Mouse (Mus musculus) kidney, adult 8-10 months (tissue): Measurements from ENCODE around the gene Fbxl7.

ENCODE experiments used
- DNase-seq, 2 experiments: peaks; one replicate each; pipeline ENCODE4 v3.0.0; 2022

Fbxl7 gene

DNA sequence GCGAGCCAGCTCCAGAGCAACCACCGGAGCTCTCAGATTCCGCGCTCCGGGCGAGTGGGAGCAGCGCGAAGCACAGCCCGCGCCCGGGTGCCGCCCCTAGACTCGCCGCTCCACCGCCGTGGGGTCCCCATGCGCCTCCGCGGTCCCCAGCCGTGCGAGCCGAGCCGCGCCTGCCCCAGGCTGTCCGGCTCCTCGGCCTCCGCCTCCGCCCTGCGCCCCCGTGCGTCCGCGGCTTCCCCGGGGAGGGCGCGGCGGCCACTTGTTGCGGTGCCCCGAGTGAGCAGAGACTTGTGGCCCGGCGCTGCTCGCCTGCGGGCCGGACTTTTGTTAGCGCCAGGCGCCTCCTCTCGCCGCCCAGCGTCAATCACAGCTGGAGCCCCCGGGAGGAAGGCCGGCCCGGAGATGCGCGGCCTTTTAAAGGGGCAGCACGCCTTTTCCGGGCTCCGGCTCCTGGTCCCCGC, at the start of gene Fbxl7:
Gene Fbxl7, minus strand, starts transcription at position 330 of the 461 bp plus-strand sequence.
- peak; percentile 74 to 75 for DNase-seq

DNA sequence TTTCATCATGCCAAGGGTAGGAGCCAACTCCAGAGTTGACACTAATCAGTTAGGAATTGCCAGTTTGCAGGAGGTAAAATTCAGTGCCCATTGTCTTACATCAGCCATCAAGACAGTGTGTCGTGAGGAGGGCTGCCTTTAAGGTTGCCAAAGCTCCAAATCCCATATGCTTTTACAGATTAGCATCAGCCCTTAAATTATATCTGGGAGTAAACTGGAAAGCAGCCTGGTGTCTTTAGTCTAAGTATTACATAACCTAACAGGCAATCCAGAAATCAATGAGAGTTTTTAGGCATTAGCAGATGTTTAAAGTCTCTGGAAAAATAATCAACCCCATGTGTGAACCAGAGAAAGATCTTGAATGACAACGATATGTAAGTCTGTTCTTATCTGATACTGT, 26.6 kb upstream of the Fbxl7 start:
- DNase-seq, result no peak

DNA sequence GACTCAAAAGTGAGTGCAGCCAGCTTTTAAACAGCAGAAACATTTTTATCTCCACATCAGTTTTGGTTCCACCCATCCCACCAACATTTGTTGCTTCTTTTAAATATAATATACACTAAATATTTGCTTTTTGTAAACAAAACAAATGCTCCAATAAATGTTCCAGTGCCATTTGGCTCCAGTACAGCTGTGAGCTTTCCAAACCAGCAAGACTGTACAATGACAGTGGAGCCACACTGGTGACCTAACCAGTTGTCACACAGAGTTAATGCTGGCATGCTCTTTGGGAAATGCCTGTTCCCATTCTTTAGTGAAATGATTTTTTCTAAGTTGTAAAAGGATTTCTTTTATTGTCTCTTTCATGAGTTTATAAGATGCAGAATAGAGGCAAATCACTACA, 18.0 kb upstream of the Fbxl7 start:
- DNase-seq, result no peak

DNA sequence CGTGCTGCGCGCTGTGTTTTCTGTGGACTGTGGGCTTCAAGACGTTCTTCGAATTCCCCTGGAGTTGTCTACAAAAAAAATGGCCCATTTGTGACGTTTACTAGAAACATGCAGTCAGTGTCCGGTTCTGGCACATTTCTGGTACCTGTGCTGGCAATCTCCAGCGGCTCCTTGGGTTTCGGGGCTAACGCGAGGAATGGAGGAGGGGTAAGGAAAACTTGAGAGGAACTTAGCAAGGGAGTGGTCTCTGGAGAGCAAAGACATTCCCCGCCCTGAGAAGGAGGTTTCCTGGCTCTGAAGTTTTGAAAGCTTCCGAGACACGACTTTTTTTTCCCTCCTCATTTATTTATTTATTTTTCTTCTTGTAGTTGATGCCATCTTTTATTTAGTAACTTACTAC, 381 bp upstream of the Fbxl7 start:
- DNase-seq, result no peak

DNA sequence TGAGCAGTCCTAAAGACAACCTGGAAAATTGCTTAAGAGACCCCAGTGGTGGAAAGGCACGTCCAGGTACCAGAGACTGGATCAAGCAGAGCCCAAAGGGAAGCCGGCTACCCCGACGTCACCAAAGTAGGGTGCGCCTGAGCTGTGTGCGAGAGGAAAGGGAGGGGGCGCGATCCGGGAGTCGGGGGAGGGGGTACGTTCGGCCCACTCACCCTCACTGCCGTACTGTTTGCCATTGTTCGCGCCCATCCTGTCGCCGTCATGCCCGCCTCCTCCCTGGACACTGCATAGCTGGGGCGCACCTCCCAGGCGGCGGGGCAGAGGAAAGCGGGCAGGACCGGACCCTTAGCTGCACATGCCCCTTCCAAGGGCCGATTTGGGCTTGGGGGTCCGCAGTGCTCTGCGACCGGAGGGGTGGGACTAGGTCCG, 565 bp downstream of the Fbxl7 start:
- DNase-seq, result peak; percentile 5 to 14

DNA sequence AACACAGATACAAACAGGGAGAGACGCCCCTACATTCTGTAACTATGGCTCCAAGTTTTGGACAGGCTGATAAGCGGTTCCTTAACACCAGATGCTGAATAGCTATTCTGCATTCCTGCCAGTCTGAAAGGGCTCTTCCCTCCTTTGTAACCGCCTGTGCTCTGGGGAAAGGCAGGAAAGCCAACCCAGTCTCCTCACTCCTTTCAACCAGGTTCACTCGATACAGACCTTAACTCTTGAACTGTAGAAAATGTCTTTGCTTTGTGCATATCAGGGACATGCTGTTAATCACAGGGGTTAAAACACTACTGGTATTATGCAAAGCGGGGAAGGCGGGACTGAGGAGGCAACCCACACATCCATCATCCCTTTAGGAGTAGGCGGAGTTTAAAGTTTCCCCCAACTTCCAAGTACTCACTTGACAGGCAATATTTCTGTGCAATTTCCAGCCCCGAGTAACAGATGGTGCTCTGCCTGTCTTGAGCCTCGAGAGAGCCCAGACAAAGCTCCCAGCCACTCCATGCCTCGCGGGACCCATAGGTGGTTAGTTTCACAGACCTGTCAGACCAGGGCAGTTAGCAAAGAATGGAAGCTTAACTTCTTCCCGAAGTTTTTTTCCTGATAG, 1.2 kb downstream of the Fbxl7 start:
- DNase-seq, result peak; percentile 14 to 41

DNA sequence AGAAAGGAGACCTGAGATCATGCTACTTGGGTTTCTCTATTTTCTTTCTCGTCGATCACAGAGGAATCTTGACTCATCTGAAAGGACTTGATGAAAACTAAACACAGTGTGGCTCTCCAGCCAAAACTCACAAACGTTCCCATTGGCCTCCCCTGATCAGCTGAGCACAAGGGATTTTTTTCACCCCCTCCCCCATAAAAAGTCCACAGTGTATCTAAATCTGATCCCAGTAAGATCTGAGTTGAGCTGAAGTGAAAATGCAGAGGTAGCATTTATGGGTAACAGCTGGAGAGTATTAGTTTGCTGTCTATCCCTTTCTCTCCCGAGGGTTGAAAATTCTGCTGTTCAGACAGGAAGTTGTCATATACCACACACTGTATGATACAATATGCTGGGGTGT, 2.2 kb downstream of the Fbxl7 start:
- no peak for DNase-seq

DNA sequence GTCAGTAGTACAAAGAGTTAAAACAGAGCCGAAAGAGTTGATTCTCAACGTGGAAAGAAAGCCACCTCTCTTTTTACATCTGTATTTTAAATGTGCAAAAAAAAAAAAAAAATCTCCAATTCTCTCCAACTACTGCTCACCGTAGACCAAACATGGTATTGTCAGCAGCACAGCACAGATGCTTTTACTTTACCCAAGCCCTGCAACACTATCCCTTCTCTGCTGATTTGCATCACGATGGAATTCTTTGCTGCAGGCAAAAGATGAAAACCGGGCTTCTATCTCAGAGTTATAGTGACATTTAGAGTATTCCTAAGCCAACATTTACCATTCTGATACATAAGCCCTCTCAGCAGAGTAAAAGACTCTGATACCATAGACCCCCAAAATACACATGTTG, 5.4 kb downstream of the Fbxl7 start:
- no peak for DNase-seq

DNA sequence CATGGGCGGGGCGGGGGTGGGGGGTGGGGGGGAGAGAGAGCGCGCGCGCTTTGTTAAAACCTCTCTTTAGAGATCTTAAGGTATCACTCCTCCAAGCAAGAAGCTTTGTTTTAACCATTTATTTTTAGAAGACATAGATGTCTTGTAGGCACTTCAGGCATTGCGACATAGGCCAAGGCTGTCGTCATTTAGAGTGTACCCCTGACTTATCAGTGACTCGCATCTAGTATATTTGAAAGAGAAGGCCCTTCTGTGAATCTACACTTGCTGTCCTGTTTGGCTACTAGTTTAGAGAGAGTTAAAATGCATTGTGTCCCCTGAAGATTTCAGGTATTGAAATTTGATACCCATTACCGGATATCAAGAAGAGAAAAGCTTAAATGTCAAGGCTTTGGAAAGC, 7.2 kb downstream of the Fbxl7 start:
- DNase-seq, result no peak

DNA sequence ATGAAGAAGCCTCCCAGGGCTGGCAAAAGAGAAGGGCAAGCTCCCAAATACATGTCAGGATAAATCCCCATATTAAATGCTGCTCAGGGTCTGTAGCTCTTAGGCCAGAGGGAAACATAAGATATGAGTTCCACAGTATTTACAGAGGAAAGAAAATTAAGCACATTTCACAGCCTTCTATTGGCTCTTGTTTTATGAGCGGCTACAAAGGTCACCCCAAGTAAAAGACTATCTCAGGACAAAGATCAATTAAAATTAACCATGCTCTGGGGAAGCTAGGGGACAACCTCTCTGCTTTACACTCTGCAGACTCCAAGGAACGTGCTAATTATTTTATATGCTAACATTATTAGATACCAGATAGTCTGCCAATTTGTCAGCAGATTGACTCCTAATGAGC, 9.4 kb downstream of the Fbxl7 start:
- no peak for DNase-seq

DNA sequence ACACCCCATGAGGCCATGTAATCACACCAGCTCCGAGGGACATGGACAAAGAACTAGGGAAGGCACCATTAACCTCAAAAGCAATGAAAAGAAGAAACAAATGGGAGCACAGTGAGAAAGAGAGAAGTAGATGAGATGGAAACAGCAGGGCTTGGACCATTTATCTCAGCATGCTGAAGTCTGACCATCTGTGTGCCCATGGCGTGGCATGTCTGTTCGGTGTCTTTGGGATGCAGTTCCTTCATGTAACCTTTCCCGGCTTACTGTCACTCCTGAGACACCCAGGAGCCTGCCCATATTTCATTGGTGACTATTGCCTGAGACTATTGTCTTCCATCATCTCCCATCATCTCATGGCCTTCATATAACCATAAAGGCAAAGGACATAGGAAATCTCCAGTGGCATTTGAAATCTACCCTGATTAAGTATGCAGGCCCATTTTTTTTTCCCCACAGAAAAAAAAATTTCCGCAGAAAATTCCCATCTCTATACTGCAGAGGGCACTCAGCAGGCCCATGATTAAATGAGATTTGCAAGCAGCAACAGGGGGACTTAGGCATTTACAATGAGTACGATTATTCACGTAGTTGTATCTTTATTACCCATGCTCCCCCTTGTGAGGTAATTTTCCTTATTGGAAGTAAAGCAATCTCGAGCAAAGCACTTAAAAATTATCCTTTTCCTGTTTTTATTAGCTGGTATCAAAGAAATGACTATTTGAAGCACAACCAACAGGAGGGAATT, 15.0 kb downstream of the Fbxl7 start:
- no peak for DNase-seq

DNA sequence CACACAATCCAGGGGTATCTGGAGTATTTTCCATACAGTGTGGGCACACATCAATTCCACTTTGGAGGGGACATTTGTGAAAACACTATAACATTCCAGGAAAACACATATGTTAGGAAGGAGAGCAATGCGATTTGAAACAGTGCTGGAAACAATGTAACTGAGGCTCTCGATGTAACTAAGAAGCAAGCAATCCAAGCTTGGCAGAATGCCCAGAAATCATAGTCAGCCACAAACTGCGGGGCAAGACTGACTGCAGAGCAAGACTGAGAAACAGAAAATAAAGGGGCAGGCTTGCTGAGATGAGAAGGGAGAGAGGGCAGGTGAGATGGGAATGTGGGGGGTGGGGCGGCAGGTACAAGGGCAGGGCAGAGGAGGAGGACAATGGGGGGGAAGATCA, 19.7 kb downstream of the Fbxl7 start:
- peak; percentile 42 to 44 for DNase-seq

DNA sequence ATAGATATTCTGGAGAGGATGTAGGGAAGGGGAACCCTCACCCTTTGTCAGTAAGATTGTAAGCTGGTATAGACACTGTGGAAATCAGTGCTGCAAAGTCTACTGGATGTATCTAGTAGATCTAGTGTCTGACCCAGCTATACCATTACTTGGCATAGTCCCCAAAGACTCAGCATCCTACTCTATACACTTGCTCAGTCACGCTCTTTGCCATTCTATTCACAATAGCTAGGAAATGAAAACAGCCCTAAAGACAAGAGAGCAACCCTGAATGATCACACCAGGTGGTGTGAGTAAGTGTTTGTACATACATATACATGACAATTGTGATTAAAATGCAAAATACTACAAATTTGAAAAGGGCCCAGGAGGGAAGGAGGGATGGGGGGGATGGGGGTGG, 23.1 kb downstream of the Fbxl7 start:
- DNase-seq, result no peak

DNA sequence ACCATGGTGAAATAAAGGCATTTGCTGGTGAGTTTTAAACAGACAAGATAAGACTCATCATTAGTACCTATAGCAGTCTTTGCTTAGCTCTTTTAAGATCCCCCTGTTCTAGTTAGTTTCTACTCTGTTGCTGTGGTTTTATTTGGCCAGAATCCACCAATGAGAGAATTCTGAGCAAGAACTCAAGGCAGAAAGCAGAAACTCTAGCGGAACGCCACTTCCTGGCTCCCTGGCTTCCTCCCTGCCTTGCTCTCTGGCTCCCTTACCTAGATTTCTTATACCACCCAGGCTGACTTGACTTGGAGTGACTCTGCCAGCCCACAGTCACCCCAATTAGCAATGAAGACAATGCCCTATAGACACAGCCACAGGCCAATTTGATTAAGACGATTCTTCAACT, 26.2 kb downstream of the Fbxl7 start:
- DNase-seq, result no peak

DNA sequence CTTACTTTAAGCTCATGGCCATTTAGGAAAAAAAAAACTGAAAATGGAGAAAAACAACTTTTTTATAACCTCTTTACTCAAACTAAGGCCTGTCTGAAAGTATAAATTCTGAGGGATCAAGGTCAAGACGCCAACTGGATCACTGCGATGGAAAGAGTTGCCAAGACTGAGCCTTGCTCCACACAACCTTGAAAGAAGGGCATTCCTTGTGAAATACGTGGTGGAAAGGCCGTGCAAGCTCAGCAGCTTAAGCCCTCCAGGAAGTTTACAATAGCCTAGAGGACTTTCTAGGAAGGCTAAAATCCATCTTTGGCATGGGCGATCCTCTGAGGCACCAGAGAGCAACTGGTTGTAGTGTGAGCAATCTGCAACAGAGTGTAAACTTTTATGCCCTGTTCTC, 27.9 kb downstream of the Fbxl7 start:
- DNase-seq, result peak in 1 of 2 experiments; percentile 17

DNA sequence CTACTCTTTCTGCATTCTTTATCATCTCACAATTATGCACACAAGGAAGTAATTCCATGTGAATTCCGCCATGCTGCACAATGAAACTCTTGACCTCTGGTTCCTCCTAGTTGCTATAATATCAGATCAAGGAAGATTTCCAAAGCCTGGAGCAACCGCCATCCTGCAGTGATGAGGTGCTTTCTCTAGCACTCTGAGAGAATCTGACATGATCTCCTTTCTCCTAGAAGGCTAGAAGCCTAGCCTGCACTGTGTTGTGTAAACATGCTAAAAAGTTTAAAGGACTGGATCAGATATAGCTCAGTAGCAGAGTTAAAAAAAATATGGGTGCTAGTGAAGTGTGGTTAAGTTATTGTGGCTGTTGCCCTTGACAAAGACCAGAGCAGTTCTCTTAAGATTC, 33.2 kb downstream of the Fbxl7 start:
- DNase-seq, result no peak

DNA sequence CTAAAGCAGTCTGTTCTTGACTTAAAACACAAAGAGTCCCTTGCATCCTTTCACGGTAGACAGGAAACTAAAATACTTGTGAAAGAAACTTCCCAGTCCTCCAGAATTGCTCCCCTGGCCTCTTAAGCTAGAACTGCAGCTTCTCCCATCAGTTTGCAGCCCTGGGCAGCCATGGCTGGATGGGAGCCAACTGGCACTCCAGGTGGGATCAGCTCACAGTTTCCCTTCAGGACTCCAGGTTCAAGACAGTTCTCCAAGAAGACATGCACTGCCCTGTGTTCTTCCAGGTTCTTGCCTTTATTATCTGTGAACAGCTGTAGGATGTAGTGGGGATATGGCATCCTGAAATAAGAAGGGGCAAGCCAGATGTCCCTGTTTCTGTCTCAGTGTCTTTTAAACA, 45.8 kb downstream of the Fbxl7 start:
- DNase-seq, result no peak

DNA sequence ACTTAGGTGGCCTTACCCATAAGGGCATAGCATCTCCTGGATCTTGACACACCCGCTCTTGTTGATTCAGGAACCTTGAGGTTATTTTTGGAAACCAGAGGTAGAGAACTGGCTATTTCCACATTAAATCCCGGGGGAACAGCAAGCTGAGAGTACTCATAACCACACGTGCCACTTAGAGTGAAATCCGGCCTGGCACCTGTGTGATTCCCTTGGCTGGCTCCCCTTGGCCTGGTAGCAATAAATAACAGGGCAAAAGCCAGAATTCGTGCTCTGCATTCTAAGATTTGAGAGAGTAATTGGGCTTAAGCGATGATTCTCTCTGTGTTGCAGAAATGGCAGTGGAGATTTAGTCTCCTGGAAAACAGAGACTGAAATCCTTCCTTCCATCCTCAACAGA, 53.2 kb downstream of the Fbxl7 start:
- peak; percentile 23 to 40 for DNase-seq

DNA sequence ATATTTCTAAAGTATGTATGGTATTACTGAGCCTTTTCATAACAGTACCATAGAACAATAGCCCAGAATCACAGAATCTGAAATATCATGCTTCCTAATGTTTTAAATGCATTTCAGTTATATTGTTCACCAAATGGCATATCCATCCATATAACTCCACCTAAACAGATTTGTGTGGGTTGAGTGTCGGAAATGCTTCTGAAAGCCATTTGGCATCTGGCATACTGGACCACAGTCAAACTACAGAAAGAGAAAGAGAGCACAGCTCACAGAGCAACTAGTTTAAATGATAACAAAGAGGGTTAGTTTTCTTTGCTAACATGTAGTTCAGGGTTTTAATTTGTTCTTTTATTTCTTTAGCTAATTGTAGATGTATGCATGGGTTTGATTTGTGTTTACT, 57.0 kb downstream of the Fbxl7 start:
- DNase-seq, result no peak

DNA sequence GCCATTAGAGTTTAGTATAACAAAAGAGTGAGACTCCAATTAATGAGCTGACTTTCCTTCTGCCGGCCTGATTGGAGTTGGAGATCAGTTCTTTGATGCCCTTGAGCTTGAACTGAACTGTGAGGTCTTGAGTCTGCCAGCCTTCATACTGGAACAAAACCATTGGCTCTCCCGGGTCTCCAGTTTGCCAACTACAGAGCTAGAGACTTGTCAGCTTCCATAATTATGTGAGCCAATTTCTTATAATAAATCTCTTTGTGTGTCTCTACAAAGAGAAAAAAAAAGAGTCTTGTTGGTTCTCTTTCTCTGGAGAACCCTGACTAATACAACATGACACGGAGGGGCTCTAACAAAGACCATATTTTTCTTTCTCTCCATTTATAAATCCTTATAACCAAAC, 58.2 kb downstream of the Fbxl7 start:
- DNase-seq, result no peak

DNA sequence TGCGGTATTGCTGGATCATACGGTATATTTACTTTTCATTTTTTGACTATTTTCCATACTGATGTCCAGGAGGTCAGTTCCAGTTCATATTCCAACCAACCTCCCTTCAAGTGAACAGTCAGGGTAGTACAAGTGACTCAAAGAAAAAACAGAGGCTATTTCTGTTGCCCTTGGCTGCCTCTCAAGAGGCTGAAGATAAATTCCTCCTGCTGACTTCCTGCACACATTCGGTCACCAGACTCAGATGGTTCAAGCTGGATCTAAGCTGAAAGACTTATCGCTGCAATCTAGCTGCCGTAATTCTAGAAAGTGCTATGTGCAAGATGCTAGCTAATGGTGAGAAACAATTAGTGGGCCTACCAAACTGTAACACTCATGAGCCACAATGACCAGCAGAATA, 61.0 kb downstream of the Fbxl7 start:
- DNase-seq, result peak in 1 of 2 experiments; percentile 14

DNA sequence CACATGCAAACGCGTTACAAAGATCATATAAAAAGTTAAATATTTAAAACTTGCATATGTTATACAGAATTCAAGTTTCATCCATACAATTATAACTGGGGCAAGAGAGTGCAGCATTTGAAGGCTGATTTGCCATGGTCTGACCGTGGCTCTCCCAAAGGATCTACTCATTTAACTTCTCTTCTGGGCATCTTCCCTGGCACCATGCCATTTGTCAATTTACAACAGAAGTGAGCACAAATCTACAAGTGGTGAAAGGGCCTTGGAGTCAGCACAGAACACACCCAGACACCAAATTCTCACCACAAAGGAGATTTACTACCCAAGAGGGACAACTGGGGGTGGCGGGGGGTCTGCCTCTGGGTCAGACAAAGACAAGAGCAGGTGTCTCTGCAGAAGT, 64.2 kb downstream of the Fbxl7 start:
- DNase-seq, result no peak

DNA sequence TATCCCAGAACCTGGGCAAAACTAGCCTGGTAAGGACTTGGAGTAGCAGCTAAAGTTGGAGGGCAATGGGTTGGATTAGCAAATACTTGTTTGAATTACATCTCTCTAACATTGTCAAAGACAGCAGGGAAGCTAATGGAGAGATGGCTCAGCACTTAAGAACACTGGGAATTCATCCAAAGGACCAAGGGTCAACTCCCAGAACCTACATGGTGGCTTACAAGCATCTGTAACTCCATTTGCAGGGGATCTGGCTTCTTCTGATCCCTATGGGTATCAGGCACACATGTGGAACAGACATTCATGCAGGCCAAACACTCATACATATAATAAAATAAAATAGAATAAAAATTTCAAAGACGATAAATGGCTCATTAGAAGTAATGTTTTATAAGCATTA, 78.4 kb downstream of the Fbxl7 start:
- DNase-seq, result no peak

DNA sequence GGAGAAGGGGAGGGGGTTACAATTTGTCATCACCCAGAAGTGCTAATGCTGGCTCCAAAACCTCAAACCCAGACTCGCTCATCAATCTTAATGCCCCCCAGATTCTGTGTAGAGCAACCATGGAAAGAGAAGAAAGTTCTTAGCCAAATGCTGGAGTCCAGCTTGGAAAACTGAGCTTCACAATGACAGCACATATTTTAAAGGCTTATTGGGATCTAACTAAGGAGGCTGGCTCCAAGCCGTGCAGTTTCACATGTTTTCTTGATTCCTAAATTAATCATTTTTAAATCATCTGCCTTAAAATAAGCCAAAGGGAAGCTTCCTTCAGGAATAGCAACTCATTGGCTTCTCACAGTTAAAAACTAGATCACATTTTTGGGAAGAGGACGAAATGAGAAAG, 82.5 kb downstream of the Fbxl7 start:
- DNase-seq, result no peak

DNA sequence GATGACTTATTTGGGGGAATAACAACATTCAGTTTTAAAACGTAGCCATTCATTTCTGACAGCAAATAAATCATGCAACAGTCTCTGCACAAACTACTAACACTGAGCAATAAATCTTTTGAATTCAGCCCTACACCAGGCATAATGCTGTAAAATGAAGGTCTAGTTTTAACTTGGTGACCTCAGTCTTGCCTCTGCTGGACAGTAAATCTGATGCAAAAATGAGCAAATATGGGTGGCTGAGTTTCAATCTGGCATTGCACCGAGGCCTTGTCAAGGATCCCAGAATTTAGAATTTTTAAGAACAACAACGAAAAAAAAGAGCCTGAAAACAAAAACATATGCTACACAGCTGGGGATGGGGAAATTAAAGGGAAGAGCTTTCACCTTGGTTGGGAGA, 85.8 kb downstream of the Fbxl7 start:
- no peak for DNase-seq
